Mouse (Mus musculus) kidney, adult 18-20 months (tissue): ENCODE results near the gene Amz2.

Experiments used
- DNase-seq: peaks from one replicate; pipeline ENCODE4 v3.0.0; 2021

The Amz2 gene

DNA sequence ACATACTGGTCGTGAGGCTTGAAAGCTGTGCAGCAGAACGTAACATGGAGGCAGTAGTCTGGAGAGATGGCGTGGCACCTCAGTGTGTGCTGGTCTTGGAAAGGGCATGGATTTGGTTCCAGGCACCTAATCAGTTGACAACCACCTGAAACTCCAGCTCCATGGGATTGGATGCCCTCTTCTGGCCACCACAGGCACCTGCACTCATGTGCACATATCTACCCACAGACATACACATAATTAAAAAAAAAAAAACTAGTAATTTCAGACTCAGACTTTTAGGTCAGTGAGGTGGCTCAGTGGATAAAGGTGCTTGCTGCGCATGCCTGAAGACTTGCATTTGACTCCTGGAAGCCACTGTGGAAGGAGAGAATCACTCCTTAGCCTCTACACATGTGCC is 3.5 kb upstream of the Amz2 start:
- no peak for DNase-seq

GRCm38 (mm10) chr11:109423294-109423693 is 2.5 kb upstream of the Amz2 start:
- DNase-seq: no peak

DNA sequence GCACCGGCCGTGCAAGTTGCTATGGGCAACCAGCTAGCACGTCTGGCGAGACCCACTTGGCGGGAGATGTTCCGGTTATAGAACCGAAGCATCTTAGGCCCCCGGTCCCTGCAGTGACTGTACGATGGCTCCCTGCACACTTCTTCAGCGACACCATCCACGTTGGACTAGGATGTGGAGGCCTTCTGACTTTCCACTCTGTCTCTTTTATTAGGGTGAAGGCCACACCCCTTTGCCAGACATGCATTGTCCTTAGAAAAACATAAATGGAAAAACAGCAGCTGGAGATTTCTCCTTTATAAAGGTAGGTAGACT is 483 bp downstream of the Amz2 start:
- DNase-seq: no peak

GRCm38 (mm10) chr11:109427353-109427752 is 1.6 kb downstream of the Amz2 start:
- DNase-seq: no peak

DNA sequence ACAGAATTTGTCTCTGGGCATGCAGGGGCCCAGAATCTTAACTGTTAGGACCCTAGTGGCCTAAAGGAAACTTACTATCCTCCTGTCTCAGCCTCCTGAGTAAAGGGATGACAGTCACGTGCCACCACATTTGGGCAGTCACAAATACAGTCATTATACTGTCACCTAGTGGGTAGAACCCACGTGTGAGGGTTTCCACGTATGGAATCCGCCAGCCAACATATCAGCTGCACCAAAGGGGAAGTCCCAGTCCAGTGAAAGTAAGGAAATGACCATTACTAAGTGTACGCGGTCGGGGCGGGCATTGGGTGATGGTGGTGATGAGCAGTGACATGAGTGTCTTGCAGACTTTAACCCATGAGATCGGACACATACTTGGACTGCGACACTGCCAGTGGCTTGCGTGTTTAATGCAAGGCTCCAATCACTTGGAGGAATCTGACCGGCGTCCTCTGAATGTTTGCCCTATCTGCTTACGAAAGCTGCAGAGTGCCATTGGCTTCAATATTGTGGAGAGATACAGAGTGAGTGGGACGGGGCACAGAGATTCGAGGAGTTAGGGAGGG is 8.6 kb downstream of the Amz2 start:
- no peak for DNase-seq

GRCm38 (mm10) chr11:109436889-109437288 is 11.1 kb downstream of the Amz2 start:
- DNase-seq: no peak

DNA sequence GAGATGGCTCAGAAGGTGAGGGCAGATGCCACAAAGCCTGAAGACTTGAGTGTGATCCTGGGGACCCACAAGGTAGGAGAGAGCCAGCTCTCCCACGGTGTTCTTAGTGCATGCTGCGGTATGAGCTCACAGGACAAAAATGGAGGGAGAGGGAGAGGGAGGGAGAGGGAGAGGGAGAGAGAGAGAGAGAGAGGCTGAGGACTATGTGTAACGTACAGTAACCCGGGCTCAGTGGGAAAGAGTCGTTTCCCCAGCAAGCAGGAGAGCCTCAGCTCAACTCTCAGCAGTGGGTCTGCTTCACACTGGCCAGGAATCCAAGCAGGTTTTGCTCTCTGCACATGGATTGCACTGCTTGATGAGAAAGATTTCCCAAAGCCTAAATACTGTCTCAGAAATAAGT is 13.5 kb downstream of the Amz2 start:
- DNase-seq: no peak

DNA sequence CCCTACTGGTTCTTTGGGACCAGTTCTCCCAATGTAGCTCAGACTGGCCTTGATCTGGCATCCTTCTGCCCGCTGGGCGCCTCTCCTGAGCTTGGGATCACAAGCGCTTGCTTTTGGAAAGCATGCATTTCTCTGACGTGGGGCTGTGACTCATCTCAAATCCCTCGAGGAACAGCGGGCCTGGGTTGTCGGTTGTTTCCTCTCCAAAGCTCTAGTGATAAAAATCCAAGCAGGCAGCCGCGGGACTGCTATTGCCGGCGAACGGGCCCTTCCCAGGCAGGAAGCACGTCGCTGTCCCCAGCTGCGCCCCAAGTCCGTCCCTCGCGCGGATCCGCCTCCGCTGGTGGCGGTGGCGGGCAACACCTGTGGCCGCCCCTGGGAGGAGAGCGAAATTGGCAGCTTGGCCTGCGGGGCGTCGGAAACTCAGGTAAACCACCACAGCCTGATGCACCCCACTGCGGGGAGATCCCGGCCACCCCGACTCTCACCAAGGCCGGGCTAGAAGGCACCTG is 14.1 kb downstream of the Amz2 start:
- peak; percentile 77 for DNase-seq

DNA sequence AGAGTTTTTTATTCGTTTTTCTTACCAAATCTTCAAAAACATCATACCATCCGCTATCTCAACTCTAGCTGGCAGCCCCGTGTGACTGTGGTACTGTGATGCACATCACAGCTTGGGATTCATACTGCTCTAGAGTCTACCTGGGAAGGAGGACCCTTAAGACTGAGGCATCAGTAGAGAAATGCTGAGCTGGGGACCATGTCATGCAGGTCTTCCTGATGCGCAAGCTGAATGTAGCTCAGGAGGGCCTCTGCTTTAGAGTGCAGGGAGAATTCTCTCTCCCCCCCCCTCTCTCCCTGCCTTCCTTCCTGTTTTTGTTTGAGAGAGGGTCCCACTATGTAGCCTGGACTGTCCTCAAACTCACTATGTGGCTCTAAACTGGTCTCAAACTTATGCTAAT is 14.9 kb downstream of the Amz2 start:
- no peak for DNase-seq

GRCm38 (mm10) chr11:109441119-109441518 is 15.4 kb downstream of the Amz2 start:
- peak; percentile 59 for DNase-seq

DNA sequence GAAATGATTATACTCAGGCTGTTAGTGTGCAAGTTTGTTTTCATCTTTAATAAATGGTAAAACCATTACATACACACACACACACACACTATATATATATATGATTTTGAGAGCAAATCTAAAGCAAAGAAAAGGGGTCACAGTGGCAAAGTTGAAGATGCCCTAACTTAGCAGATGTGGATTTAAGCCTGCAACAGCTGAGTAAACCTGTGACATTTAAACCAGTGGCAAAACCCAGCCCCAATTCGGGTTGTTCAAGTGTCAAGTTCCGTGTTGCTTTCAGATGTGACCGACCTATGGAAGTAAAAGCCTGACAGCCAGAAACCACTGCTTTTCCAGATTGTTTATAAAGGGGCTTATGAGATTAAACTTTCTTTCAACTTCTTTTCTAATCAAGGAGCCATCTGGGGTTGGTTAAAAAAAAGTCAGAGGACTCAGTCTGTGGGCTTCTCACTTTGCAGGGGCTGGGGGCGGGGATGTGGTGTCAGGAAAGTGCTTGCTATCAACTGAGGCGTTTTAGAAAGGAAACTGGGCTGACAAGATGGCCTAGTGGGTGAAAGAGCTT is 16.5 kb downstream of the Amz2 start:
- DNase-seq: no peak

- no peak for DNase-seq
These were observed 17.9 kb downstream of the Amz2 start for GRCm38 (mm10) chr11:109443468-109444263.

DNA sequence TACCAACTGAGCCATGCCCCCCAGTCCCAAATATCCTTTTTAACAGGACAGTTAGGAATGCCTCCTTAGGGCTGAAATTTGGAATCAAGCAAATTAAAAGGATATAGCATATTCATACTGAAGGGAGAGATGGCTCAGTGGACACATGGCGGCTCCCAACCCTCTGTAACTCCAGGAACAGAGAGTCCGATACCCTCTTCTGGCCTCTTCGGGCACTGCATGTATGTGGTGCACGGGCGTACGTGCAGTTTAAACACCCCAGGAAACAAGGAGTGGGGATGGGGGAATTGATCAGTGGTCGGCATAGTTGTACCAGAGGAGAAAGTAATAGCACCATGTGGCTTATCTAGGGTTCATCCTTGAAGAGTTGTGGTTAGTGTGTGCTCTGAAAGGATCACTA is 18.9 kb downstream of the Amz2 start:
- peak; percentile 20 for DNase-seq

DNA sequence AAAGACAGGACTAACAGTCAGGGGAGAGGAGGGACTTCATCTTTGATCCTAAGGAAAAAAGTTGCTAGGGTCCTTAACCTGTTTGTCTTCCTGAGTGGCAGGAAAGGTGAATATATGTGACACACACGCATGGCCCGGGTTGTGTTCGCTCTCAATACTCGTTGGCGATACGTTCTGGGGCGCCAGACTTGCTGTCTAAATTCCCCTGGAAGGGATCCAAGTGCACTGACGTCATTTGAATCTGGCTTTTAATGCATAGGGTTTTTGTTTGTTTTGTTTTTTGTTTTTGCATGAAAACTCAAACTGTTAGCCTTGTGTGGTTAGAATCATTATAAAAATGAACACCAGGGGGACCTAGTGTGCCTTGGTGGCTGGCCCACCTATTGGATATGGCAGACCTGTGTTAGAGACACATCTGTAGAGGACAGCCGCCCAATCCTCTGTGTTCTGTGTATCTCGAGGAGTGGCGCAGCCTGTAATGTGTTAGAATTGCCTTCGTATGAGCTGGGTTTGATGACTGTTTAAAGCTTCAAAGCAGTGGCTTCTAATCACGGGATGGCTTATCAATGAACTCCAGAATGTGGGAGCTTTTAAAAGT is 19.8 kb downstream of the Amz2 start:
- peak; percentile 25 for DNase-seq

GRCm38 (mm10) chr11:109451169-109451568 is 25.4 kb downstream of the Amz2 start:
- DNase-seq: no peak

DNA sequence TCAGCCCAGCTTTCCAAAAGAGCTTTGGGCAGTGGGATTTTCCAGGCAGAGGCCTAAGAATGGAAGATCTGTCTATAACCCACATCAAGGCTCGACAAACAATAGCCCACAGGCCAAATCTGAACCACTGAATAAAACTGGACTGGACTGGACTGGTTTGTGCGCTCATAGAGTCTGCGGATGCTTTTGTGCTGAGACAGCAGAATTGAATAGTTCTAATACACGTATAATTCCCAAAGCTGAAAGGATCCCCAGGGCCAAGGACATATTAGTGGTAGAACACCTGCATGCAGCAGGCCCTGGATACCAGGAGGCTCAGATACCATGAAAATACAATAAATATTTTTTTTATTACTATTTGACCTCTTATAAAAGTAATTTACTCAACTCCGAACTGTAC is 30.5 kb downstream of the Amz2 start:
- DNase-seq: no peak

DNA sequence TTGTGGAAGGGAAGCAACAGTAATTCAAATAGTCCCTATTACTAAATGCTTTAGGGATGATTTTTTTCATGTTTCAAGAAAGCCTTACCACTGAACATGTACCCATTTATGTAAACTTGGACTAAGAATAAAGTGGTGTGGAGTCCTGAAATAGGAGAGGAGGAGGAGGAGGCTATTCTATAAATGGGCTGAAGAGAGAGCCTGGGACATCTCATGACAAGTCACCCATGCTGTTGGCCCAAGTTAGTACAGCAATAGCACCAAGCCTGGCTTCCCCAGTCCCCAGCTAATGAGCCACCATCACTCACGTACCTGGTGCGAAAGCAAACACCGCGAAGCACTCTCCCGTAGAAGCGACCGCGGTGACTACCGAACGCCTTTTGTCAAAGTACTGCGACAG is 32.4 kb downstream of the Amz2 start:
- DNase-seq: no peak

GRCm38 (mm10) chr11:109460586-109460985 is 34.8 kb downstream of the Amz2 start:
- DNase-seq: no peak

DNA sequence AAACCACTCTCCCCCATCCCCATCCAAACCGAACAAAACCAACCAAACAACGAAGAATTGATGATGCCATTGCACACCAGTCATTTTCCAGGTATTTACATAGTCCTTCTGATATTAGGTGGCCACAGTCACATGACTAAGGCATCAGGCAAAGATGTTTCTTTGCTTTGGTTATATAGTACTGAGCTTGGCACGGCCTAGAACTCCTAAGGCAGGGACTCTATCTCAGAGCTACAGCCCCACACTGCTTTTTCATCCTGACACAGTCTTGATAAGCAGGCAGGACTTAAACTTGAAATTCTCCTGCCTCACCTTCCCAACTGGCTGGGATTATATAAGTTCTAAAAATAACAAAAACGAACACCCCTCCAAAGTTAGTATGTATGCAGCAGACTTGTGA is 39.3 kb downstream of the Amz2 start:
- DNase-seq: no peak

GRCm38 (mm10) chr11:109466987-109467386 is 41.2 kb downstream of the Amz2 start:
- DNase-seq: no peak

DNA sequence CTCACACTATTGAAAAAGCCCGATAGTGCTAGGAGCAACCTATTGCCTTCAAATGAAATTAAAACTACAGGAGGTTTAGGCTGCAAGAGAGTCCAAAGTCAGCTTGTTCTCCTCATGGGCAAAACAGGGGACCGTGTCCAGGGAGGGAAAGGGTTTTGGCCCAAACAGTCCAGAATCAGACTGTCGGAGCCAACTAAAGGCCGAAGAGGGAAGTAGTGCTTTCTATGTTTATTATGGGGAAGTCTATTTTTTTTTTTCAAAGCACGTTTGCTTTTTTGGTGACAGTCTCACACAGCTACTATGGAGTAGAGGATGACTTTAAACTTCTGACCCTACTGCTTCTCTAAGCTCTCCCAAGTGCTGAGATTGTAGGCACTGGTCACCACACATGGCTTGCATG is 42.4 kb downstream of the Amz2 start:
- no peak for DNase-seq

- no peak for DNase-seq
These were observed 44.4 kb downstream of the Amz2 start for GRCm38 (mm10) chr11:109470170-109470569.

GRCm38 (mm10) chr11:109470921-109471861 is 45.4 kb downstream of the Amz2 start:
- DNase-seq: peak; percentile 27
